ENCODE assay signal across 8 mouse cellular contexts in the genomic region with DNA sequence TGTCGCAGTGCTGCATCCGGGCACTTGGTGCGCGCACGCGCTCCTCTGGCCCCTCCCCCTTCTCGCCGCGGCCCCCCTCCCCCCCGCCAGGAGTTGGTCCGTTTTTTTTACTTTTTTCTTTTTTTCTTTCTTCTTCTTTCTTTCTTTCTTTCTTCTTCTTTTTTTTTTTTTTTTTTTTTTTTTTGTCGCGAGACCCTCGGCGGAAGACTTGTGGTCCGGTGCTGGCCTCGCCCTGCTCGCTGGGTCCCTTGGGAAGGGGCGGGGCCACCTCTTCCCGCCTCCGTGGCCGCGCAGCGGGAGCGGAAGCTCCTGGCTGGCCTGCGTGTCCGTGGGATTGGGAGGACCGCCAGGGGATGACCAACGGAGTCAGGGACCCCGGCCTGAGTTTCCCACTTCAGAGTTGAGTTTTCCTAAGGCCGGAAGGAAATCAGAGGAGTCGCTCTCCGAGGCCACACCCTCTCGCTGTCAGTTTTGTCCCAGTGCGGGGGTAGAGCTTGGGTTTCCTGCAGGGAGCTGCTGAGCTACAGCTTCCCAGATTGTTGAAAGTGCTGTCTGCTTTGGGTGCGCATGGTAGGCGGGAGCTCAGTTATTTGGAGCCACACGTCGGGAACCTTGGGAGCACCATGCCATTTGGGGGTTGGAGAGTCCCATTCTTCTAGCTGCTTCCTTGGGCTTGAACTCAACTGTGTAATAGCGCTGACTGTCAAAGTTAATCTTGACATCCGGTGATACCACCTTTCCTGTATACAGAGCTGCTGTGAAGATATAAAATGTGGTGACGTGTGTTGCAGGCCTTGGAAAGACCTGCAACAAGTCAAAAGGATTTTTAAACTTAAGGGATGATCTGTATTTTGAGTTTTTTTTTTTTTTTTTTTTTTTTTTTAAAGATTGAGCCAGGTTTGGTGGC. TPM values are rescaled to one million over a fixed set of nuclear protein-coding genes. Genes with fewer than 3 reads are reported as not detected.
DNase-seq lines count a peak whose midpoint lies in the region; ATAC-seq and TF ChIP-seq lines count a peak whose summit lies in the region.

No protein-coding gene starts in this region.

- peak; percentile 54; the same call in 1 of the 2 replicates for ATAC-seq in kidney, embryonic 15.5 days (replicated peaks; ENCODE audit: low FRiP score)
- ATAC-seq in stomach, embryonic 14.5 days (ENCODE audit: insufficient number of reproducible peaks, insufficient read depth, low FRiP score, low read depth): peak; percentile 69; the same call in 1 of the 2 replicates

- no peaks in the 10 kb centered on the region for H3K4me1 ChIP-seq in embryonic fibroblast, embryonic 13.5 days (ENCODE audit: control insufficient read depth, insufficient read depth, low read length)
- peaks cover 13% of the 10 kb centered on the region; the same call in 1 of the 2 replicates for H3K4me1 ChIP-seq in heart, embryonic 10.5 days
- H3K4me1 ChIP-seq in kidney, embryonic 15.5 days: peaks cover 27% of the 10 kb centered on the region
- H3K4me1 ChIP-seq in liver, adult 2 months (ENCODE audit: control insufficient read depth, insufficient read depth, low read length): peaks cover 10% of the 10 kb centered on the region
- peaks cover 4% of the 10 kb centered on the region for H3K4me1 ChIP-seq in stomach, embryonic 14.5 days (ENCODE audit: control insufficient read depth, insufficient read depth, low read length)

- peak; percentile 83 for DNase-seq in CD4-positive helper T cell, adult 2 months (ENCODE audit: low read depth, low spot score)
- peak; percentile 89 for DNase-seq in brain, embryonic 14.5 days (ENCODE audit: low read depth)
- DNase-seq in heart, embryonic 10.5 days (ENCODE audit: low spot score): peak; percentile 89
- peak; percentile 33 for DNase-seq in liver, adult 2 months (ENCODE audit: extremely low read depth, low read depth, low spot score)

- H3K27ac ChIP-seq in embryonic fibroblast, embryonic 13.5 days (ENCODE audit: insufficient read depth, low read length): no peak overlapping the region
- H3K27ac ChIP-seq in heart, embryonic 10.5 days: peak overlapping the region; percentile 100
- peak overlapping the region; percentile 91 for H3K27ac ChIP-seq in kidney, embryonic 15.5 days
- peak overlapping the region; percentile 34 for H3K27ac ChIP-seq in liver, adult 2 months (replicated peaks; ENCODE audit: insufficient read depth, low read depth, low read length)
- peak overlapping the region; percentile 96 for H3K27ac ChIP-seq in stomach, embryonic 14.5 days (ENCODE audit: low read length)

- peaks cover 42% of the 10 kb centered on the region for H3K36me3 ChIP-seq in heart, embryonic 10.5 days
- peaks cover 40% of the 10 kb centered on the region for H3K36me3 ChIP-seq in kidney, embryonic 15.5 days
- peaks cover 32% of the 10 kb centered on the region for H3K36me3 ChIP-seq in liver, adult 2 months (ENCODE audit: control insufficient read depth, insufficient read depth, low read length)
- H3K36me3 ChIP-seq in myocyte (ENCODE audit: control insufficient read depth, insufficient read depth): peaks cover 29% of the 10 kb centered on the region
- peaks cover 34% of the 10 kb centered on the region for H3K36me3 ChIP-seq in stomach, embryonic 14.5 days (ENCODE audit: control insufficient read depth, insufficient read depth, low read length)

- peak overlapping the region; percentile 82 for H3K4me3 ChIP-seq in embryonic fibroblast, embryonic 13.5 days (ENCODE audit: insufficient read depth, low read length)
- H3K4me3 ChIP-seq in heart, embryonic 10.5 days: peak overlapping the region; percentile 99
- peak overlapping the region; percentile 59 for H3K4me3 ChIP-seq in kidney, embryonic 15.5 days (replicated peaks)
- H3K4me3 ChIP-seq in liver, adult 2 months (ENCODE audit: insufficient read depth, low read depth, low read length): peak overlapping the region; percentile 93
- H3K4me3 ChIP-seq in myocyte: peak overlapping the region; percentile 95
- H3K4me3 ChIP-seq in stomach, embryonic 14.5 days (ENCODE audit: low read depth, low read length): peak overlapping the region; percentile 96

- no peaks in the 10 kb centered on the region for H3K9me3 ChIP-seq in heart, embryonic 10.5 days
- H3K9me3 ChIP-seq in kidney, embryonic 15.5 days (replicated peaks): no peaks in the 10 kb centered on the region
- no peaks in the 10 kb centered on the region for H3K9me3 ChIP-seq in stomach, embryonic 14.5 days (ENCODE audit: control insufficient read depth, low read depth, low read length)

- peak overlapping the region; percentile 81 for H3K4me2 ChIP-seq in kidney, embryonic 15.5 days
- peak overlapping the region; percentile 73 for H3K4me2 ChIP-seq in myocyte (ENCODE audit: low read depth)
- H3K4me2 ChIP-seq in stomach, embryonic 14.5 days (replicated peaks; ENCODE audit: low read depth, low read length): peak overlapping the region; percentile 84

- peaks cover 20% of the 10 kb centered on the region; the same call in 1 of the 2 replicates for H3K79me2 ChIP-seq in liver, adult 2 months (ENCODE audit: control insufficient read depth, insufficient read depth, low read length)
- peaks cover 53% of the 10 kb centered on the region for H3K79me2 ChIP-seq in myocyte (ENCODE audit: control insufficient read depth, insufficient read depth)

- H3ac ChIP-seq in myocyte (ENCODE audit: control insufficient read depth, insufficient read length): peak overlapping the region; percentile 89

- no peak for TF ChIP-seq POLR2A in brain, embryonic 14.5 days (IDR thresholded peaks at IDR 0.05; ENCODE audit: borderline replicate concordance, extremely low read depth, insufficient read depth, insufficient read length, poor library complexity, severe bottlenecking)
- TF ChIP-seq POLR2A in embryonic fibroblast, embryonic 13.5 days (IDR thresholded peaks at IDR 0.05; ENCODE audit: low read depth, low read length): no peak
- no peak for TF ChIP-seq POLR2A in liver, adult 2 months (IDR thresholded peaks at IDR 0.05; ENCODE audit: extremely low read depth, insufficient read depth, low read length)
- TF ChIP-seq POLR2A in myocyte (IDR thresholded peaks at IDR 0.05; ENCODE audit: insufficient read length, low read depth): peak; percentile 31

- 1% methylated on average over 42 of the region's 42 CpGs for WGBS in heart, embryonic 10.5 days
- under 1% methylated on average over 39 of the region's 42 CpGs for WGBS in kidney, embryonic 15.5 days
- under 1% methylated on average over 42 of the region's 42 CpGs for WGBS in liver, adult 2 months
- WGBS in stomach, embryonic 14.5 days: under 1% methylated on average over 42 of the region's 42 CpGs

- H3K27me3 ChIP-seq in heart, embryonic 10.5 days (ENCODE audit: insufficient read depth, poor library complexity, severe bottlenecking): no peaks in the 10 kb centered on the region
- H3K27me3 ChIP-seq in kidney, embryonic 15.5 days: no peaks in the 10 kb centered on the region
- H3K27me3 ChIP-seq in liver, adult 2 months (ENCODE audit: control insufficient read depth, insufficient read depth, low read length): no peaks in the 10 kb centered on the region
- no peaks in the 10 kb centered on the region for H3K27me3 ChIP-seq in myocyte (ENCODE audit: control insufficient read depth, insufficient read depth, insufficient read length)
- H3K27me3 ChIP-seq in stomach, embryonic 14.5 days (ENCODE audit: control insufficient read depth, insufficient read depth, low read length): no peaks in the 10 kb centered on the region

- no peak for TF ChIP-seq CTCF in brain, embryonic 14.5 days (IDR thresholded peaks at IDR 0.05; ENCODE audit: borderline replicate concordance, extremely low read depth, insufficient read depth, insufficient read length)
- TF ChIP-seq CTCF in embryonic fibroblast, embryonic 13.5 days (IDR thresholded peaks at IDR 0.05; ENCODE audit: borderline replicate concordance, insufficient read depth, low read length): no peak
- no peak for TF ChIP-seq CTCF in liver, adult 2 months (IDR thresholded peaks at IDR 0.05; ENCODE audit: low read depth, low read length)

- H3K9ac ChIP-seq in kidney, embryonic 15.5 days: peak overlapping the region; percentile 79
- H3K9ac ChIP-seq in liver, adult 2 months (ENCODE audit: low read depth, low read length): peak overlapping the region; percentile 98
- peak overlapping the region; percentile 92 for H3K9ac ChIP-seq in stomach, embryonic 14.5 days (replicated peaks; ENCODE audit: low read depth, low read length)

RNA-seq across cellular contexts. Expression of a gene that starts 0.9 kb away (rescaled TPM):
- polyA plus RNA-seq in brain, embryonic 14.5 days (2012; rRNA removed): 596 and 633 TPM in 2 replicates
- polyA plus RNA-seq in embryonic fibroblast, embryonic 13.5 days (2011; ENCODE audit: insufficient read length, low read depth, missing spikeins): 861 and 978 TPM in 2 replicates
- 280 and 362 TPM in 2 replicates for polyA plus RNA-seq in heart, embryonic 10.5 days (2016; fragmentation: Nextera tagmentation; extraction: Ambion mirVana)
- polyA plus RNA-seq in kidney, embryonic 15.5 days (2015; fragmentation: Nextera tagmentation; extraction: Ambion mirVana): 421 and 440 TPM in 2 replicates
- total RNA-seq in liver, adult 2 months (2014; rRNA removed): 28.6 and 31.5 TPM in 2 replicates
- polyA plus RNA-seq in liver, adult 2 months (2012; rRNA removed): 64.8 and 102 TPM in 2 replicates
- 231 TPM for polyA plus RNA-seq in myocyte (2012; fragmentation: generic; extraction: Trizol)
- polyA plus RNA-seq in stomach, embryonic 14.5 days (2014; fragmentation: Nextera tagmentation; extraction: Ambion mirVana): 71.4 and 72.4 TPM in 2 replicates

RNA-seq across cellular contexts. Expression of a gene that starts 21.6 kb away (rescaled TPM):
- polyA plus RNA-seq in brain, embryonic 14.5 days (2012; rRNA removed): 11.2 and 16.6 TPM in 2 replicates
- 6.8 and 7.1 TPM in 2 replicates for polyA plus RNA-seq in embryonic fibroblast, embryonic 13.5 days (2011; ENCODE audit: insufficient read length, low read depth, missing spikeins)
- polyA plus RNA-seq in heart, embryonic 10.5 days (2016; fragmentation: Nextera tagmentation; extraction: Ambion mirVana): 10.9 and 13.0 TPM in 2 replicates
- 11.5 and 12.4 TPM in 2 replicates for polyA plus RNA-seq in kidney, embryonic 15.5 days (2015; fragmentation: Nextera tagmentation; extraction: Ambion mirVana)
- 8.1 and 8.7 TPM in 2 replicates for total RNA-seq in liver, adult 2 months (2014; rRNA removed)
- polyA plus RNA-seq in liver, adult 2 months (2012; rRNA removed): 17.2 and 18.2 TPM in 2 replicates
- polyA plus RNA-seq in myocyte (2012; fragmentation: generic; extraction: Trizol): 10.6 TPM
- 8.2 and 8.5 TPM in 2 replicates for polyA plus RNA-seq in stomach, embryonic 14.5 days (2014; fragmentation: Nextera tagmentation; extraction: Ambion mirVana)

RNA-seq across cellular contexts. Expression of a gene that starts 25.5 kb away (rescaled TPM):
- polyA plus RNA-seq in brain, embryonic 14.5 days (2012; rRNA removed): 6.9 and 10.1 TPM in 2 replicates
- polyA plus RNA-seq in embryonic fibroblast, embryonic 13.5 days (2011; ENCODE audit: insufficient read length, low read depth, missing spikeins): 1.0 and 1.5 TPM in 2 replicates
- 27.8 and 35.5 TPM in 2 replicates for polyA plus RNA-seq in heart, embryonic 10.5 days (2016; fragmentation: Nextera tagmentation; extraction: Ambion mirVana)
- 43.9 and 45.1 TPM in 2 replicates for polyA plus RNA-seq in kidney, embryonic 15.5 days (2015; fragmentation: Nextera tagmentation; extraction: Ambion mirVana)
- total RNA-seq in liver, adult 2 months (2014; rRNA removed): 1.5 and 2.8 TPM in 2 replicates
- polyA plus RNA-seq in liver, adult 2 months (2012; rRNA removed): 4.5 and 5.0 TPM in 2 replicates
- 3.9 TPM for polyA plus RNA-seq in myocyte (2012; fragmentation: generic; extraction: Trizol)
- 71.4 and 74.6 TPM in 2 replicates for polyA plus RNA-seq in stomach, embryonic 14.5 days (2014; fragmentation: Nextera tagmentation; extraction: Ambion mirVana)

RNA-seq across cellular contexts. Expression of a gene that starts 35.6 kb away (rescaled TPM):
- polyA plus RNA-seq in brain, embryonic 14.5 days (2012; rRNA removed): 0.92 and 1.0 TPM in 2 replicates
- not detected in 2 replicates for polyA plus RNA-seq in embryonic fibroblast, embryonic 13.5 days (2011; ENCODE audit: insufficient read length, low read depth, missing spikeins)
- 0.40 and 1.2 TPM in 2 replicates for polyA plus RNA-seq in heart, embryonic 10.5 days (2016; fragmentation: Nextera tagmentation; extraction: Ambion mirVana)
- polyA plus RNA-seq in kidney, embryonic 15.5 days (2015; fragmentation: Nextera tagmentation; extraction: Ambion mirVana): 0.31 and 0.60 TPM in 2 replicates
- 0.28 TPM in 1 of 2 replicates, not detected in the other for total RNA-seq in liver, adult 2 months (2014; rRNA removed)
- 0.15 and 0.19 TPM in 2 replicates for polyA plus RNA-seq in liver, adult 2 months (2012; rRNA removed)
- 468 TPM for polyA plus RNA-seq in myocyte (2012; fragmentation: generic; extraction: Trizol)
- 0.19 TPM in 1 of 2 replicates, not detected in the other for polyA plus RNA-seq in stomach, embryonic 14.5 days (2014; fragmentation: Nextera tagmentation; extraction: Ambion mirVana)

RNA-seq across cellular contexts. Expression of a gene that starts 38.3 kb away (rescaled TPM):
- 0.51 and 0.97 TPM in 2 replicates for polyA plus RNA-seq in brain, embryonic 14.5 days (2012; rRNA removed)
- polyA plus RNA-seq in embryonic fibroblast, embryonic 13.5 days (2011; ENCODE audit: insufficient read length, low read depth, missing spikeins): not detected in 2 replicates
- polyA plus RNA-seq in heart, embryonic 10.5 days (2016; fragmentation: Nextera tagmentation; extraction: Ambion mirVana): 2.3 and 8.9 TPM in 2 replicates
- 56.9 and 59.5 TPM in 2 replicates for polyA plus RNA-seq in kidney, embryonic 15.5 days (2015; fragmentation: Nextera tagmentation; extraction: Ambion mirVana)
- 2.9 and 5.9 TPM in 2 replicates for total RNA-seq in liver, adult 2 months (2014; rRNA removed)
- polyA plus RNA-seq in liver, adult 2 months (2012; rRNA removed): 3.8 and 8.6 TPM in 2 replicates
- 0.06 TPM for polyA plus RNA-seq in myocyte (2012; fragmentation: generic; extraction: Trizol)
- polyA plus RNA-seq in stomach, embryonic 14.5 days (2014; fragmentation: Nextera tagmentation; extraction: Ambion mirVana): 48.2 and 55.5 TPM in 2 replicates

Comparison
In these comparisons a context has a peak if more than half of its experiments do, and no peak if none do; other contexts are left out.
1. DNase-seq: peak in every context shown above with its lines; median percentile 89 in brain, embryonic 14.5 days; 89 in heart, embryonic 10.5 days; 83 in CD4-positive helper T cell, adult 2 months; 33 in liver, adult 2 months.